Mouse (Mus musculus) monocyte, adult 5-6 weeks (primary cell): ENCODE data around the gene Taz. TPM values are rescaled to one million over a fixed set of nuclear protein-coding genes. Genes with fewer than 3 reads are reported as not detected.
A peak's percentile ranks its signal among the peaks of the same experiment; 100 is the strongest.

Source experiments
- ATAC-seq: fragments of 153-309, 156-312 bp; replicated peaks from 2 replicates; pipeline ENCODE4 v1.8.0; 2017; ENCODE audit warnings: mild to moderate bottlenecking; ENCODE audit not compliant: low TSS enrichment, insufficient number of reproducible peaks, severe bottlenecking, poor library complexity, low FRiP score
- total RNA-seq: library from RNA; stranded (forward); fragments of 200-1000, 200-491, 200-594 nt; gene quantifications from 3 replicates; pipeline ENCODE4 v1.2.3, GENCODE M21; 2017

Gene Taz
- total RNA-seq, 1 experiment from 2014 or later: 59.4 TPM

DNA sequence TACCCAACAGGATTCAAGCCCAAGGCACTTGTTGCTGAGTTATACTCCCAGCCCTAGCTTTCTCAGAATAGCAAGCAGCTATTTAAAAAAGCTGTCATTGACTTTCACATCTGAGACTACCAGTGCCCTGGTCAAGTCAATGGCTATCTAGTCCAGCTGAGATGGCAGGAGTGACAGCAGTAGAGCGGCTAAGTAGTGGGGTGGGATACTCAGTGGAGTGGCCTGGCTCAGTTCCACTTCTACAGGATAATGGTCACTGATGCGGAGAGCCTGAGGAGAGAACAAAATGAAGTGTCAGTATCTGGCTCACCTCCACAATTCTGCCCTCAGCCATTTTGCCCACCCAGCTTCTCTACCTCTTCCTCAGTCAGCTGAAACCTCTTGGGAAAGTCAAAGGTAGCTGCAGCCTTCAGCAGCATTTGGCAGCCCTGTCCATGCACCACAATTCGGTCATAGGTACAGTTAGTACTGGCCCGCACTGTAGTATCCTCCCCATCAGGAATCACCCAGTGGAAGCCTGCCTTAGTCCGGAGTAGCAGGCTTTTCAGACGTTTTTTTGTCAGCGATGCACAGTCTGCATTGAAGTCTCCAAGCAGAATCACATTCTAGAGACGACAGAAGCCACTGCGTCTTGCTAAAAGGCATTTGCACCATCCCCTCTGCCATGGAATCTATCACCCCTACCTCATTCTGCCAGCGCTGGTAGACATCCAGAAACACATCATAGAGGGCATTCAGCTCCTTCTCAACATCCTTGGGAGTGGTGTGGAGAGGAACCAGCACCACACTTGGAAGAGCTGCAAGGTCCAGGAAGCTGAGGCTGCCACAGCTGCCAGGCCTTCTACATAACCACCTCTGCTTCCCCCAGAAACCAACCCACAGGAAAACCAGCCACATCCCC lies 8.0 kb upstream of the Taz start:
- ATAC-seq: no peak

DNA sequence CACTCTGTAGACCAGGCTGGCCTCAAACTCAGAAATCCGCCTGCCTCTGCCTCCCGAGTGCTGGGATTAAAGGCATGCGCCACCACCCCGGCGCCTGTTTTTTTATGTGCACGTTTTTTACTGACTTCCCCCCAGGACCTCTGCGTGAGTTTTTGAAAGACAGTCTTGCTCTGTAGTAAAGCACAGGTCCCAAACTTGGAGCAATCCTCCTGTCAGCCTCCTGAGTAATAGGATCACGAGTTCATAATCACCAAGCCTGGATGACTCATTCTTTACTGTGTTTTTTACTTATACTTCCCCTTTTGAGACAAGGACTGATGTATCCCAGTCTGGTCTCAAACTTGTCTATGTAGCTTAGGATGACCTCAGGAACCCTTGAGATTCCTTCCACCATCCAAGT lies 3.8 kb upstream of the Taz start:
- peak; percentile 65 for ATAC-seq

DNA sequence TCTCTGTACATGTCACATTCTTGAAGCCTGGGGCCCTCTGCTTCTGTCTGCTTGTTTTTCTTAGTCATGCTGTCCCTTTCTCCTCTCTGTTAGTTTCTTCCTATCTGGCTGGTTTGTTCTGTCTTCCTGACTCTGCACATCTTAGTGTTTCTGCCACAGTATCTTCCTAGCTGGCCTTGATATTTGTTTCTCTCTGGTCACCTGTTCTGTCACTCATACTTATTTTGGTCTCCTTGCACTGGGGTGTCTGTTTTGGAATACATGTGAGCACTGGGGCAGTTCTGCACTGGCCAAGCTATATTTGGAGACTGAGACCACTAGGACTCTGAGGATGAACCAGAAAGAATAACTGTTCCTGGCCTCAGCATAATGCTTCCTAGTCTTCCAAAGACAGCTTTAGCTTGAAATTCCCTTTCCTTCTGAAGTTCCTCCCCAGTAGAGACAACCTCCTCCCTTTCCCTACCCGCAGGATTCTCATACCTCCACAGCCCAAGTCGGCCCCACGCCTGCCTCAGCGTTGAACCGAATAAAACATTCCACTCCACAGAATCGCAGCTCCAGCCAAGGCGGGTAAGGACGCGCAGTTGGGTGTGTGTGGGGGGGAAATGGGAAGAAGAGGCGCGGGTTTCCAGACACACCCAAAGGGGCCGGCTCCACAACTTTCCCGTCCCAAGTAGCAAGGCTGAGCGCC lies 526 bp upstream of the Taz start:
- ATAC-seq: no peak

DNA sequence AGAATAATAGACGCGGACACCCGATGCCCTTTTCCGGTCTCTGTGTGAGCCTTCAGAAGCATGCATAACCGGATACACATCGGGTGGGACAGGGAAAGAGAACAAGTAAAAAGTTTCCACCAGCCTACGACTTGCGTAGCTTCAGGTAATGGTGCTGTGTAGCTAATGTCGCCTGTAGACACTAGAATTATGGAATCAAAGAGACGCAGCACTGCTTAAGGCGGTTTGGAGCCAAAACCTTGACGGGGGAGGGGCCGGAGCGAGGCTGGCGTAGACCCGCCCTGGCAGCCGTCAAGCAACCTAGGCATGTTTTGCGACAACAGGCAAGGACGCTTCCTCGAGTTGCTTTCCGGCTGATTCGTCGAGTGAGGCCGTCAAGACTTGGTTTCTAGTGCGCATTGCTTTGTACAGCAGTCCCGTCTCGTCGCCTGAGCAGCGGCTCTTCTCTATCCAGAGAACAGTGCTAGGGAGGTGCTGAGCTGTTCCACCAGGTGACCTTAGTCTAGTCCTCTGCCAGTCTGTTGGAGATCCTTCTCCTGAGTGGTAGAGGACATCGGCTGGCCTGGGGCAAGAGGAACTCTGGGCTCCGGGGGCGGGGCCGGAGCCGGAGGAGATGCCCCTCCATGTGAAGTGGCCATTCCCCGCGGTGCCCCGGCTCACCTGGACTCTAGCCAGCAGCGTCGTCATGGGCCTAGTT lies 831 bp downstream of the Taz start:
- peak; percentile 89 for ATAC-seq

DNA sequence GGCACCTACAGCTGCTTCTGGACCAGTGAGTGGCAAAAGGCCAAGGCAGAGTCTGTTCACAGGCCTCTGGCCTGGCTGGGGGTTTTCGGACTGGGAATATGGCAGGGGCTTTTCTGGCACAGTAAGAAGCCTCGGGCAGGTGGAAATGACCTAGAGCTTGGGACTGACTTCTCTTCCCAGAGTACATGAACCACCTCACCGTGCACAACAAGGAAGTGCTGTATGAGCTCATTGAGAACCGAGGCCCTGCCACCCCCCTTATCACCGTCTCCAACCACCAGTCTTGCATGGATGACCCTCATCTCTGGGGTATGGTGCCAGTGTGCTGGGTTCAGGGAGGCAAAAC lies 1.4 kb downstream of the Taz start:
- ATAC-seq: no peak

DNA sequence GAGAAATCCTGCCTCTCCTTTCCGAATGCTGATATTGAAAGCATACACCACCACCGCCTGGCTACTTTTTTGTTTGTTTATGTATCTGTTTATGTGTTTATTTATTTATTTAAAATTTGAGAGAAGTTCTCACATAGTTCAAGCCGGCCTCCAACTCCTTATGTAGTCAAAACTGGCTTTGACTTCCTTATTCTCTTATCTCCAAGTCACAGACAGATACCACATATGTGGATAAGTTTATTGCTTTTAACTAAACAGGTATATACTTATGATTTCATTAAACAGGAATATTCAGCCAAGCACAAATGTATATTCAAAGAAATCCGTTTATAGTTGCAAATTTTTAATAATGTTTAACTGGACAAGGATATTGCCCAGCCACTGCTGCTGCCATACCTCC lies 11.7 kb downstream of the Taz start:
- ATAC-seq: no peak

DNA sequence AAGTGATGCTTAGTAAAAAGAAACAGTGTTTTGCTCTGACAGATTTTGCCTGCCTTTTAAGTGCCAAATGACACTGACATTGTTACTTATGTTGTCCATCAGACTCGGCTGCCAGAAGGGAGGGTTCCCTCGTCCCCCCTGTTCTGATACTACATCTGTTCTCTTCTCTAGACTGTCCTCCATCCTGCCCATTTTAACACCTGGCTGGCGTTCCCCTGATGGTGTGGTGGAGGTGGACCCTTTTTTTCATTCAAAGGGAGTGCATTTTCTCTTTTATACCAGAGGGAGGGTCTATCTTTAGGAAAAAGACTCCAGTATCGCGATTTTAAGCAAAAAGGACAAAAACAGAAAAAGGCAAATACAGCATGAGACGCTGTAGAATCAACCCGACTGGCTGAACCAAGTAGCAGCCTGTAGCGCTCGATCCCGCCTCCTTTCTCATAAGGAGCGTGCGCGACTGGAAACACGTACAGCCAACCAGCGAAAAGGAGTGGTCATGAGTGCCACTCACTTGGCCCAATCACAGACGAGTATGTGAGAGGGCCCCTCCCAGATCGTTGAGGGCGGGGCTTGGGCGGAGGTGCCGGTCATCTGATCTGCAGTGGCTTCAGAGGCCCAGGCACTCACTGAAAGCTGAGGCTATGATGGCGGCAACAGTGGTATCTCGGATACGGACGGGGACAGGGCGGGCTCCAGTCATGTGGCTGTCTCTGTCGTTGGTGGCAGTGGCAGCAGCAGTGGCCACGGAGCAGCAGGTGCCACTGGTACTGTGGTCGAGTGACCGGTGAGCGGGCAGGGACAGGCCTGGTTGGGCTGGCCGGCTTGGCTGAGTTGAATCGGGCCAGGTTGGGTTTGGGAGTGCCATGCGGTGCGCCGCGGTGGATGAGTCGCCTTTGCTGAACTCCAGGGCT lies 15.1 kb downstream of the Taz start, which contains the start of gene Atp6ap1:
Gene Atp6ap1, plus strand, starts transcription at position 560 of the 911 bp plus-strand sequence.
- peak; percentile 99 for ATAC-seq

DNA sequence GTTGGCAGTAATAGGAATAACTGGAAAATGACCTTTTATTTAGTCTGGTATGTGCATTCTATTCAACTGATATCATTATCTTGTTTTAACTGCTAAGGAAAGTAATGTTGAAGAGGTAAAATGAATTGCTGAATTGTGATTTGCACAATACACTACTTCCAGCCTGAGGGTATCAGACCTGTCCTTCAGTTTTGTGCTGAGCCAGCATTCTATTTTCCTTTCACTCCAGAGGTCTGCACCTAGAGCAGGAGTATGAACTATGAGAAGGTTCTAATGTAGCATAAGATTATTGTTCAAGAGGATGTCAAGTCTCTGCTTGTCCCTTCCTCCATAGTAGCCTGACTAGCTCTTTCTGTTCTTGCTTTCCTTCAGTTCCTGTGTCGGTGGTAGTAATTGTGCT lies 16.6 kb downstream of the Taz start:
- ATAC-seq: no peak

DNA sequence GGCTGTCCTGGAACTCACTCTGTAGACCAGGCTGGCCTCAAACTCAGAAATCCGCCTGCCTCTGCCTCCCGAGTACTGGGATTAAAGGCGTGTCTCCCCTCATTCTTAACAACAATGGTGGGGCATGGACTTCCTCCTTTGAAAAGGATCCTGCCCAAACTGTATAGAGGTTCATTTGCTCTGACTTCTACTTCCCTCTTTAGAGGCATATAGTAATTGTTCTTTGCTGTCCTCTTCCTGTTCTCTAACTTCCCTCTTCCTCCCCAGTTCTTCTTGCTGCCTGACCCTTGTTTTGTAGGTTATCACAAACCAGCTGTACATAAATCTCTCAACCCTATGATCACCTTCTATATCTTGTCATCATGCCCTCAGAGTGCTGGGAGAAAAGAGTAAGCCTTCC lies 18.0 kb downstream of the Taz start:
- peak; percentile 61 for ATAC-seq

DNA sequence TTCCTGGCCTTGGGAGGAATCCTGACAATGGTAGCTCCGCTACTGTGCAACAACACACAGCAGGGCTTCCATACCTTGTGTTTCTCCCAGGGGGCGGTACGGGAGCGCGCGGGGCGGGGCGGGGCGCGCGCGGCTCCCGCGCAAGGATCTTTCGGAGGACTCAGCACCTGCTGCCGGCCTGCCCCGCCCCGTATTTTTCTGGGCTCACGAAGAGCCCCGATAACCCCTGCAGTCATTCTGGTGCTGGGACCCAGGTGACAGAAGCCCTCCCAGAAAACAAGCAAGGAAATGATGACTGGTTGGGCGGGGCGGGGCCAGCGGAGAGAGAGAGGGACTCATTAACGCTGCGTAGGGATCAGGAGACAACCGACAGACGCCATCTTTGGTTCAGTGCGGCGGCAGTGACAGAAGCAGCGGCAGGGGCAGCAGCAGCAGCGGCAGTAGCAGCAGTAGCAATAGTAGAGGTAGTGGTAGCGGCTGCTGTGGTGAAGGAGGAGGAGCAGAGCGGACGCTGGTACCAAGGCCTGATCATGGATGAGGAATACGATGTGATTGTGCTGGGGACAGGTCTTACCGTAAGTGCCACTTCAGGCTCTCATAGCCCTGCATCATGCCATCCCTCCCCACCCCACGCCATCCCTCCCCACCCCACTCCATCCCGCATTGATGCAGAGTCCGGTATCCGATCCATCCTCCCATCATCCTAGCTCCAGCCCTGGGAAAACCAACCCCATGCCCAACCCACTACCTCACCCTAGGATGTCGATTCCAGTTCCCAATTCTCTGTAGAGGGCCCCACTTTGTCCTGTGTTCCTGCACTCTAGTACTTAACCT lies 23.4 kb downstream of the Taz start, which contains the start of gene Gdi1:
Gene Gdi1, plus strand, starts transcription at position 132 of the 834 bp plus-strand sequence.
- peak; percentile 85 for ATAC-seq

DNA sequence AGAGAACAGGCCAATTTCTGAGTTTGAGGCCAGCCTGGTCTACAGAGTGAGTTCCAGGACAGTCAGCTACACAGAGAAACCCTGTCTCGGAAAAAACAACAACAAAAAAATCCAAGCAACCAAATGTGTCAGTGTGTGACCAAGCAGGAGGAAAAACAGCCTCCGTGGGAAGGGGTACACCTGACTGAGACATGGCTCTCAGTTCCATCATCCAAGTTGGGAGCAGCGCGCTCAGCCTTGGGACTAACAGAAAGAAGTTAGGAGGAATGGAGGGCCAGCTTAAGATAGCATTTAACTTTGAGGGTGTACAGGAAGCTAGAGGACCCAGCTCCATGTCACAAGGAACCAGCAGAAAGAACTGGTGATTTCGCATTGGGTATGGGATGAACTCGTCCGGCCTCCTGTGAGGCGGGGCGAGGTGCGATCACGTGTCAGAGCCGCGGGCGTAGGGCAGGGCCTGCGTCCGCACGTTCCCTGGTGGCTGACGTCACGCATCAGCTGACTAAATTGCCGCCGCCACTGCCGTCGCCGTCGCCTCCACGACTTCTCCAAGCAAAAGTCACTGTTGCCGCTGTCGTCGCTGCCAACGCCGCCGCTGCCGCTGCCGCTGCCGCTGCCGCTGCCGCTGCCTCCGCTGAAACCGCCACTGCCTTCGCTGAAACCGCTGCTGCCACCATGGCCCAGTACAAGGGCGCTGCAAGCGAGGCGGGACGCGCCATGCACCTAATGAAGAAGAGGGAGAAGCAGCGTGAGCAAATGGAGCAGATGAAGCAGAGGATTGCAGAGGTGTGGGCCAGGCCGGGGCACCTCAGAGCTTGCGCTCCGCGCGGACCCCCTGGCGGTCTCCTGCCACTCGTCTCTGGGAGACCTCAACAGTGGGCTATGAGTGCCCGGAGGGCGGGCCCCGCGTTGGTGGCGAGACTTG lies 31.1 kb downstream of the Taz start, which contains the start of gene Fam50a:
Gene Fam50a, plus strand, starts transcription at position 494 of the 925 bp plus-strand sequence.
- peak; percentile 99 for ATAC-seq

DNA sequence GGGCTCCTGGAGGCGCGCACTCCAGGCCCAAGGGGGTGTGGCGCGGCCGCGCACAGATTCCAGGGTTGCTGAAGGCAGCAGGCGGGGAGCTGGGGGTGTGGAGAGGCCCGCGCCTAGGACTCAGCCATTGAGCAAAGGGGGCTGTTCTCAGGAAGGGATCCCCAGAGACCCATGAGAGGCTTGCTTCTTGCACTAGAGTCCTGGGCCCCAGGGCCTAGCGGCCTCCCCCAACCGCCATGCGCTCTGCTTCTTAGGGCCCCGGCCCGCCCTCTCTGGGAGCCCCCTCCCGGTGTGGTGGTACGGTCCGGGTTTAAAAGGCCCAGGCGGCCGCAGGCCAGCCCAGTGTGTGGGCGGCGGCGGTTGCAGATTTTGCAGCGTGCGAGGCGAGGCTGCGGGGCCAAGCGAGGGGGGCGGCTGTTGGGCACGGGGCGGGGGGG lies 47.0 kb downstream of the Taz start, which contains the start of gene Plxna3:
Gene Plxna3, plus strand, starts transcription at position 342 of the 437 bp plus-strand sequence.
- peak; percentile 50 for ATAC-seq

DNA sequence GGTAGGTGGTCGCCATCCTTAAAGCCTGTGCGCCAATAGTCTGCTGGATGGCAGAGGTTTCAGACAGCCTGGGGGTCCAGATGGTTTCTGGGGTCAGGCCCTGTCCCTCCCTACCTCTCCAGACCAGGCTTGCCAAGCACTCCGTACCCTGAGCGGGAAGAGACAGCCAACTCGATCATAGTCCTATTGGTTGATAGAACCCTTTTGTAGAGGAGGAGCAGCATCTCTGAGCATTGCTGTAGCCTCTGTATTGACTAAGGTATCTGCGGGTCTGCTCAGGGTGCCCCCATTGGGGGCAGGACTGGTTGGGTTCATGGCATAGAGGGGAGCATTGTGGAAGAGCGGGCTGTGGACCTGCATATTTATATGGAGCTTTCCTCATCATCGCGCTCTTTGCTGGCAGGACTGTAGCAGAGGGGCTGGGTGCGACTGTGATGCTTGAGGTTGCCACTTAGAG lies 47.5 kb downstream of the Taz start:
- no peak for ATAC-seq

DNA sequence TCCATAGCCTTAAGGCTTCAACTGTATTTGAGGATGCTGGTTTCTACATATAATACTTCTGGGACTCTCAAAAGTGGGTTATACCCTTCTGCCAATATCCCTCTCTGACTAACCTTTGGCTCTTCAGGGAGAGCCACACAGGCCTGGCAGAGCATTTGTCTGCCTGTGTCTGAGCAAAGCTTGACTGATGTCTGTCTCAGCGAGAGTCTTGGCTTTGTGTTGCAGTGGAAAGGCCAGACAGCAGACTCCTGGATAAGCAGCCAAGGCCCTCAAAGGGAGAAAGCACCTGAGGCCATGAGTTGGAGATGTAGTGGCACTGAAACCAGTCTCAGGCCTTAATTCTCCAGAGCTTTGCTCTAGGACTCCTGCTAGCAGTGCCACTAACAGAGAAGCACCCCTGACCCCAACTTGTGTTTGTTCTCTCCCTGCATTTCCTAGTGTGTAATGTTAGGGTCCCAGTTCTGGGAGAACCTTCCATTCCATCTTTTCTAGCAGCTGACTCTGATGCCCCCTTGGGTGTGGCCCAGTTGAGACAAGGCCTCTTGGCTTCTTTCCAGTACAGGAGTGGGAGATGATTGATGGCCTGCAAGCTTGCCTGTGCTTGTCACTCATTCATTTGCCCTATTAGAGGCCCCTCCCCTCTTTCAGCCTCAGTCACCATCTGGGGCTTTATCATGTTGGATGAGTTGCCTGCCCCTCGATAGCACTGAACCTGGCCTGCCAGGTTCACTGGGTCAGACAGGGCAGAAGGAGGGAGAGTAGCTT lies 48.6 kb downstream of the Taz start:
- no peak for ATAC-seq
